Mouse (Mus musculus) megakaryocyte-erythroid progenitor cell, adult 5-6 weeks (primary cell): Measurements from ENCODE around the gene Babam2. TPM values are rescaled to one million over a fixed set of nuclear protein-coding genes. Genes with fewer than 3 reads are reported as not detected.
"Not testable (repeated sequence)": the region's sequence is repeated elsewhere in the genome, so short reads cannot be mapped to it uniquely, and the experiment has no call there.

ENCODE experiments used
- ATAC-seq: replicated peaks from 2 replicates; pipeline ENCODE4 v1.8.0; 2016; ENCODE audit warnings: mild to moderate bottlenecking, inconsistent platforms; ENCODE audit not compliant: severe bottlenecking, poor library complexity, low FRiP score, low TSS enrichment
- total RNA-seq, 2 experiments: library from RNA; stranded (forward) in 1 of 2; stranded (reverse) in 1 of 2; fragments of 200-1000, 215-1000 nt in 1 of 2; fragments of >200 nt in 1 of 2; fragmentation: Nextera tagmentation in 1 of 2; gene quantifications; 2 replicates each; pipeline ENCODE4 v1.2.3; 2014 to 2017

Gene Babam2
- total RNA-seq, 2 experiments from 2014 or later, result 50.5 to 82.0 TPM

DNA sequence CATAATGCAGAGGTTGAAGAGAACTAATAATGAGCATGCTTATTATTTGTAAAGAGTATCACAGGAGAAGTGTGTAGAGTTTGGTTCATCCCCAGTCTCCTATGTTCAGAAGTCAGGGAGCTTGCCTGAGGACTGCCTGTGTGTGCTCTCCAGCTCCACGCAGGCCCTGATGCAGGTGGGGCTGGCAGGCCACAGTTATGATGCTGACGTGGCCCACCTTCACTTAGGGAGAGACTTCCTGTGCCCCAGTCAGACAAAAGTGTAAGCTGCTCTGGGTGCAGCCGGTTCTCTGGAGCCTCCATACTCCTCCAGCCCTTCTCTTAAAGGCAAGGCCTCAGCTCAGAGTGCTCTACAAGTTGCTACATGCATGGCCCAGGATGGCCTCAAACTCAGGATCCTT lies 123.3 kb downstream of the Babam2 start:
- no peak for ATAC-seq

- no peak for ATAC-seq
Observed at GRCm38 (mm10) chr5:31821204-31821603, 123.7 kb downstream of the Babam2 start.

DNA sequence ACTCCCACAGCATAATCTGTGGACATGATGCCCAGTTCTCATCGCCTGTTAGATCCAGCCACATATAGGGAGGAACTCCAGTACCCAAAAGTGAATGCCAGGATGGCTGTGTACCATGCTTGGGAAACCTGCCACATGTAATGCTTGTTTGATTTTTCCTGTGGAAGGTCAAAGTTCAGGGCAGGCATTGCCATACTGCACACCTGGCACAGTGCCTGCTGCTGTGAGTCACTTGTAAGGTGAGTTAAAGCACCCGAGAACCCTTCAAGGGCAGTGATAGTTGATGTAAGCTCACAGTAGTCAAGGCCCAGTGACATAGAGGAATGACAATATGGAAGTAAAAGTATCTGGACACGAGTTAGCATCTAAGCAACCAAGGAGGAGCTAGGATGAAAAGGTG lies 126.2 kb downstream of the Babam2 start:
- ATAC-seq, result no peak

DNA sequence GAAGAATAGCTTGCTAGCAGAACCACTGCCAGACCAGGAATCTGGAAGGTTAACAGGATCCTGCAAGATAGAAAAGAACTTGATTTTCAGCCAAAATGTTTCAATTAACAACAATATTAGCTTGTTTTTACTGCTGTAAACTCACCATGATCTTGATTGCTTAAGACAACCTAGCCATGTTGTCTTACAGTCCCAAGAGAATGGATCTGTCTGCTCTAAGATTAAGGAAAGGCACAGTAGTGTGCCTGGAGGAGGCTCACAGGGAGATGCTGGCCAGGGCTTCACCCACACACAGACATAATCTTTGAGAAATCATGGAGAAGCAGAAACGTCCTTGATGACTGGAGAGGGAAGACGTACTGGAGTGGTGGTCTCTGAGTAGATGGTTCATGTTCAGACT lies 126.6 kb downstream of the Babam2 start:
- ATAC-seq, result no peak

DNA sequence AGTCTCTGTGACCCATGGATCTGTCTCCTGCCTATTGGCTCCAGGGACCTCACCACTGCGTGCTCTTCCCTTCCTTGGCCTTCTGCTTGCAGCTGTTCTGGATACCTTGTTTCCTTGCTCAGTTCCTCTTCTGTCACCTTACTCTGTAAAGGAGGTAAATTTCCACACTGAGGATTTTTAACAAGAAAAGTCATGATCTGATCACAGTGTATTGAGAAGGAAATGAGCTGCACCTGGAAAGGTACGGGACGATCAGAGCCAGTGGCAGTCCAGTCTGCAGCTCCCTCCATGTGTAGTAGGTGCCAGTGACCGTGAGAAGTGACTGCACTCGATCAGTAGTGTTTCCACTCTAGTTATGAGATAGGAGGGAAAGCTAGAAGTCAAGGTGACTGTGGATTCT lies 129.8 kb downstream of the Babam2 start:
- no peak for ATAC-seq

DNA sequence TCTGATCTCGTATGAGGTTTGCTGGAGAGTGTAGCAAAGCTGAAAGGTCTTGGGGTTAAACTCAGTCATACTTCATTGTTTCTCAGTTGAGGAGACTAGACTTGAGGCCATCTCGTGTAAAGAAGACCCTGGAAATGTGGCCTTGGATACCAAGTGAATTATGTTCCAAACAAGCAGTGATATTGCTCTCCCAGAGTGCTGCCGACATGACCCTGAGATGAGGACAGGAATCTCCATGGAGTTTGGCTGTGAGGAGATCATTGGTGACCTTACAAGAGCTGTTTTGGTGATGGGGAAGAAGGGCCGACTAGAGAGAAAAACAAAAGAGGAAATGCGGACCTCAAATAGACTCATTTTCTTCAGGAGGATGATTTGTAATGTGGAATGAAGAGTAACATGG lies 130.4 kb downstream of the Babam2 start:
- ATAC-seq, result no peak

GRCm38 (mm10) chr5:31828747-31829146 lies 131.3 kb downstream of the Babam2 start:
- ATAC-seq, result no peak

DNA sequence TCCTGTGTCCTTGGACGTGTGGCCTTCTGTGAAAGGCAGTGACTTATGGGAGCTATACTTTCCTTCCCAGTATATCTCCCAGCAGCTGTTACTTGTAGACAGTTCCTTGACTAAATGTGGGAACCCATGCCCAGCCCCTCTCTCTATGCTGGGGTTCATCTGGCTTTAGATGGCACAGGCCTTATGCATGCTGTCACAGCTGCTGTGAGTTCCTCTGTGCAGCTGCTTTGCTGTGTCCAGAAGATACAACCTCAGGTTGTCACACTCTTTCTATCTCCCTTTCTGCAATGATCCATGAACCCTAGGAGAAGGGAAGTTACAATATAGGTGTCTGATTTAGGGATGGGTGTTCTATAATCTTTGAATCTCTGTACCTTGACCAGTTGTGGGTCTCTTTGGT lies 132.1 kb downstream of the Babam2 start:
- ATAC-seq, result no peak

DNA sequence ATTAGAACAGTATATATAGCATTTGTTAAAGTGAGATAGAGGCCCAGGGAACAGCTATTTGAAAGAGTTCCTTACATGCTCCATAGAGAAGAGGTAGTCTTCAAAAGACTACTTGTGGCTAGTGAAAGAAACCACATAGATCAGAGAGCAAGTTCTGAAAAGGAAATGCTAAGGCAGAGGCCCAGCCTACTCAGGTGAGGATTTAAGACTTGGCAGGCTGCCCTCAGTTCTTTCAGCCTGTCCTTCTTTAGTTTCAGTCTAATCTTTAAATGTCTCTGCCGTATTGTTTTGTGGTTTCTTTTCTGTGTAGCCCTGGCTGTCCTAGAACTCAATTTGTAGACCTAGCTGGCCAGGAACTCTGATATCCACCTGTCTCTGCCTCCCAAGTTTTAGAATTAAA lies 134.1 kb downstream of the Babam2 start:
- ATAC-seq, result no peak

DNA sequence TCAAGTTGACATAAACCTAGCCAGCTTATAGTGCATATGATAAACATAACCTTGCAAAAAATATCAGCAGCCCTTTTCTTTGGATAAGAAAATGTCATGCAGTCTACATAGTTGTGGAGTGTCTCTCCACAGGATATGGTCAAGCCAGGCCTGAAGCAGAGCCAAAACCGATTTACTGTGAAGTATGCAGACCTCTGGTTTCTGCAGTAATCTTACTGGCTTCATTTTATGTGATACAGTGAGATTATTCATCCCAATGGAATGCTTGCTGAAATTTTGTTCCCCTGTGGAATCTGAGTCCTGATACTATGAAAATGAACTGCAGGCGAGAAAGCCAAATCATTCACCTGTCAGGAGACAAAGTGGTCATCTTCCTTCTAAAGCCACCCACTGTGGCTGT lies 138.2 kb downstream of the Babam2 start:
- no peak for ATAC-seq

DNA sequence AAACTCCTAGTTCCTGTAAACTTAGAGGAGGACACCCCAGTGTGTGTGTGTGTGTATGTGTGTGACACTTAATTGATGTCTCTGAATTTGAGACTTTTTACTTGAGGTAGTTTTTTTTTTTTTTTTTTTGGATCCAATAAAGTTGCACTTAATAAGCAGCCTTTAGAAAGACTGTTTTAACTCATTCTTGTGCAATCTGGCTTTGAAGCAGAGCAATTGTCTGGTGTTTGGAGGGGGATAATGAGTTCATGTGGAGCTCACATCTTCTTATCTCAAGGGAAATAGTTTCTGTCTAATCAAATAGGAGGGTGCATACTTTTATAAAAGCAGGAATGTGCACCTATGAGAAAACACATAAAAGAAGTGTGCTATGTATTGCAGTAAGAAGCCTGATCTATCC lies 142.5 kb downstream of the Babam2 start:
- no peak for ATAC-seq

GRCm38 (mm10) chr5:31840406-31840805 lies 142.9 kb downstream of the Babam2 start:
- no peak for ATAC-seq

- ATAC-seq, result no peak
Observed at GRCm38 (mm10) chr5:31844856-31845255, 147.4 kb downstream of the Babam2 start.

DNA sequence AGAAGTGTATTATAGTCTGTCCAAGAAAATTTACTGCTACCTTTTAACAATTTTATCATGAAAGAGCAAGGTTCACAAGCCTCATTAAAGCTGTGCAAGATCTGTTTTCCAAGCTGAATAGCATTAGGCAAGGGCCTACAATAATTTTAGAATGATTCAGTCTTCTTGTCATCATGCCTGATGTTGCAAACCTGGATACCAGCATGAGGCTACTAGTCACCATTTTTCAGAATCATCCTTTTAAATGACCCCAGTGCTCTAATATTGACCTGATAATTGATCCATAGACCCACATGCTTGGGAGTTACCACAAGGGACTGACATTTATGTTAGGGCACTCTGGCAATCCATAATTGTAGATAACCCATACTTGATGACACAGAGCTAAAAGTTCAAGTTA lies 149.5 kb downstream of the Babam2 start:
- no peak for ATAC-seq

- ATAC-seq, result peak; percentile 61
Observed at GRCm38 (mm10) chr5:31848995-31849394, 151.5 kb downstream of the Babam2 start.

DNA sequence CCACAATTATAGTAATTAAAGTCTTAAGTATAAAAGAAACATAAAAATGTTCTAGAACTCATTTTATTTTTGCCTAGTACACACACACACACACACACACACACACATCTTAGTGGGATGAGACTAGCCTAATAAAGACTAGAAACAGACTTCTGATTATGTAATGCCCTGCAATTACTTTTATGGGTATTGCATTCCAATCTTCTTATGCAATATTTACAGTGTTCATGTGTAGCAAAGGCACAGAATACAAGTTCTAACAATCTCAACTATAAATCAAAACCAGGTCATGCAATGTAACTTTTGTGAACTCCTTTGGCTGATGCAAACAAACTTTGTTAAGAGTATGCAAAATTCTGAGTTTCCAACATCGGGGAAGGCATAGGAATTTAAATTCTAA lies 155.3 kb downstream of the Babam2 start:
- ATAC-seq, result no peak

DNA sequence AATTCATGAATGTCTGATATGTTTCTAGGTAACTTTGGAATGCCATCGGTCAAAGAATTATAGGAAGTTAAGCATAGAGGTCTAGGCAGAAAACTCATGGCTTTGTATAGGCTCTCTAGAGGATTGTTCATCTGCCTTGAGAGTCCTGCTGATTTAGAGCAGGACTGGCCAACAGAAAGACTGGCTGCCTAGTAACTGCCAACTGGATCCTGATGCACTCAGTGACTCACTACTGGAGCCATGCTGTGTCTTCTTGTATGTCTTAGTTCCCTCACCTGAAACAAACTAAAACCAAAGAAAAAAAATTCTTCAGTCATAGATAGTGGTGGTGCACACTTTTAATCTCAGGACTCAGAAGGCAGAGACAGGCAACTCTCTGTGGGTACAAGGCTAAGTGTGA lies 156.3 kb downstream of the Babam2 start:
- no peak for ATAC-seq

- ATAC-seq, result not testable (repeated sequence)
Observed at GRCm38 (mm10) chr5:31858877-31859276, 161.4 kb downstream of the Babam2 start.

- no peak for ATAC-seq
Observed at GRCm38 (mm10) chr5:31860426-31860825, 162.9 kb downstream of the Babam2 start.

- ATAC-seq, result peak; percentile 71
Observed at GRCm38 (mm10) chr5:31860831-31861624, 163.5 kb downstream of the Babam2 start.

GRCm38 (mm10) chr5:31862753-31863468 lies 165.4 kb downstream of the Babam2 start:
- no peak for ATAC-seq
